Mouse (Mus musculus): ENCODE data around the gene Cmtm2b.

DNA sequence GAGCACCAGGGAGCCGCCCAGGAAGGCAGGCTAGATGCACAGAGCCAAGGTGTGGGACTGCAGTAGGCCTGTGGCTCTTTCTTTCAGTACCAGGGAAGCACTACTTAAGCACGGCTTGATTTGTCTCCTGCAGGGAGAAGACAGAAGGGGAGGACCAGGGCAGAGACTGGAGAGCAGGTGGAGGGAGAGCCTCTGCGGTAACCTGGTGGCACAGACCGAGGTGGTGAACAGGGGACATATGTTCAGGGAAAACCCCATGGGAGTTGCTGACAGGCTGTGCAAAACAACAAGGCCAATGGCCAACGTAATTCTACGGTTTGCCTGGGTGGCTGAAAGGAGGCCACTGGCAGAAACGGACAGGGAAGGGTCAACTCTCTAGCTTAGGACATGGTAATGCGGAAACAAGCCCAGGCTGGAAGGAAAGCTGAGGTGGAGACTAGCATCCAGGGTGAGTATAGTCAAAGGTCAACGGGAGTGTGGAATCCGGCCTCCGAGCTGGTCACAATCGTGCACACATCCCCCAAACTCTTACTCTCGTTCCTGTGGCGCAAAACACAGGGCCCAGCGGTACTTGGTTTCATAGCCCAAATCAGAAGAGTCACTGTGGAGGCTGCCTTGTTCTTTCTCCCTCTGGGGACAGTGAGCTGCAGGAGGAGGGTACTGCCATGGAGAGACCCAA is 37.9 kb downstream of the Cmtm2b start:
- no peak for TF ChIP-seq CTCF (IDR thresholded peaks at IDR 0.05; ENCODE audit: low read depth, low read length)
- TF ChIP-seq POLR2A (IDR thresholded peaks at IDR 0.05; ENCODE audit: extremely low read depth, insufficient read depth, low read length): no peak
